Mouse (Mus musculus) testis, postnatal 14 days (tissue): ENCODE results near the gene Apon.
"Not testable (repeated sequence)": the region's sequence is repeated elsewhere in the genome, so short reads cannot be mapped to it uniquely, and the experiment has no call there.

Experiments used
- DNase-seq: peaks from one replicate; pipeline ENCODE4 v3.0.0; 2021; ENCODE audit warnings: low spot score

Gene Apon

GRCm38 (mm10) chr10:128253677-128254255 is at the start of gene Apon:
Gene Apon, plus strand, starts transcription at chr10:128254096.
- no peak for DNase-seq

- DNase-seq = no peak
Measured at GRCm38 (mm10) chr10:128204941-128205340, 49.0 kb upstream of the Apon start.

- no peak for DNase-seq
Measured at GRCm38 (mm10) chr10:128208326-128208725, 45.6 kb upstream of the Apon start.

- DNase-seq = no peak
Measured at GRCm38 (mm10) chr10:128209311-128210009, 44.4 kb upstream of the Apon start.

- no peak for DNase-seq
Measured at GRCm38 (mm10) chr10:128210131-128210530, 43.8 kb upstream of the Apon start.

GRCm38 (mm10) chr10:128210954-128211353 is 42.9 kb upstream of the Apon start:
- no peak for DNase-seq

- peak; percentile 87 for DNase-seq
Measured at GRCm38 (mm10) chr10:128211390-128212108, 42.3 kb upstream of the Apon start, which contains the start of gene Spryd4. Gene Spryd4, minus strand, starts transcription at chr10:128211807.

- DNase-seq = no peak
Measured at GRCm38 (mm10) chr10:128212148-128212547, 41.7 kb upstream of the Apon start.

GRCm38 (mm10) chr10:128212871-128213323 is 41.0 kb upstream of the Apon start:
- DNase-seq = peak; percentile 29

- not testable (repeated sequence) for DNase-seq
Measured at GRCm38 (mm10) chr10:128214112-128214511, 39.8 kb upstream of the Apon start.

- DNase-seq = no peak
Measured at GRCm38 (mm10) chr10:128214981-128215380, 38.9 kb upstream of the Apon start.

GRCm38 (mm10) chr10:128218387-128219117 is 35.3 kb upstream of the Apon start:
- DNase-seq = no peak

GRCm38 (mm10) chr10:128221533-128222286 is 32.2 kb upstream of the Apon start:
- DNase-seq = no peak

- DNase-seq = no peak
Measured at GRCm38 (mm10) chr10:128225064-128225463, 28.8 kb upstream of the Apon start.

- no peak for DNase-seq
Measured at GRCm38 (mm10) chr10:128225538-128225937, 28.4 kb upstream of the Apon start, which contains the start of gene Mip. Gene Mip, plus strand, starts transcription at chr10:128225838.

GRCm38 (mm10) chr10:128227592-128227991 is 26.3 kb upstream of the Apon start:
- no peak for DNase-seq

- no peak for DNase-seq
Measured at GRCm38 (mm10) chr10:128228009-128228408, 25.9 kb upstream of the Apon start.

GRCm38 (mm10) chr10:128230582-128230981 is 23.3 kb upstream of the Apon start:
- no peak for DNase-seq

- no peak for DNase-seq
Measured at GRCm38 (mm10) chr10:128231146-128231545, 22.8 kb upstream of the Apon start.

- DNase-seq = peak; percentile 85
Measured at GRCm38 (mm10) chr10:128231697-128232419, 22.0 kb upstream of the Apon start, which contains the start of gene Timeless. Gene Timeless, plus strand, starts transcription at chr10:128232065.
